Mouse (Mus musculus) lung, adult 2 months (tissue): ENCODE measurements around the gene Hist1h4k.
A peak's percentile ranks its signal among the peaks of the same experiment; 100 is the strongest.
"Not testable (repeated sequence)": the region's sequence is repeated elsewhere in the genome, so short reads cannot be mapped to it uniquely, and the experiment has no call there.

Experiments
- CTCF ChIP-seq: fragments of 200-500 bp; IDR thresholded peaks from 2 replicates; pipeline ENCODE4 v1.5.1; 2011; ENCODE audit warnings: mild to moderate bottlenecking, low read length, control low read depth; ENCODE audit not compliant: insufficient read depth
- POLR2A ChIP-seq: fragments of 200-500 bp; IDR thresholded peaks from 2 replicates; pipeline ENCODE4 v1.6.1; 2011; ENCODE audit warnings: low read depth, mild to moderate bottlenecking, control low read depth, low read length, borderline replicate concordance; ENCODE audit errors: extremely low read depth

DNA sequence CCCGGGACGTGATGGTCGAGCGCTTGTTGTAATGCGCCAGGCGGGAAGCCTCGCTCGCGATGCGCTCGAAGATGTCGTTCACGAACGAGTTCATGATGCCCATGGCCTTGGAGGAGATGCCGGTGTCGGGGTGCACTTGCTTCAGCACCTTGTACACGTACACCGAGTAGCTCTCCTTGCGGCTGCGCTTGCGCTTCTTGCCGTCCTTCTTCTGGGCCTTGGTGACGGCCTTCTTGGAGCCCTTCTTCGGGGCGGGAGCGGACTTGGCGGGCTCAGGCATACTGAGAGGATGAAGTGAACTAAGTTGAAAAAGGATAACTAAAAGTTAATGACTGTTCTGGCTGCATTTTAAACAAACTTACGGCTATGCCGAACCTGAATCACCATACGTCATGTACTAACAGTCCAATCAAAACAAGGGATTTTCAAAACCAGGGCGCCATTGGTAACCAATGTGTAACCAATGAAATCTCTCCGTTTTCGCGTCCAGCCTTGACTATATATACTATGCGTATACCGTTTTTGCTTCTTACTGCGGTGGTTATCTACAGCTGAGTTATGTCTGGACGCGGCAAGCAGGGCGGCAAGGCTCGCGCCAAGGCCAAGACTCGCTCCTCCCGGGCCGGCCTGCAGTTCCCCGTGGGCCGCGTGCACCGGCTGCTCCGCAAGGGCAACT lies 34.3 kb downstream of the Hist1h4k start, which contains the start of the genes Hist1h2bl and Hist1h2ai:
- TF ChIP-seq CTCF = not testable (repeated sequence)
- peak; percentile 80; the same call in 1 of the 2 replicates for TF ChIP-seq POLR2A
